Mouse (Mus musculus) ES-E14 (cell line): ENCODE data around the gene Med9. TPM values are rescaled to one million over a fixed set of nuclear protein-coding genes. Genes with fewer than 3 reads are reported as not detected.

Experiments used
- DNase-seq: peaks from one replicate; pipeline ENCODE4 v3.0.0-alpha.2; 2013; ENCODE audit warnings: low read depth, low spot score
- H3K27ac ChIP-seq: 2 replicates; pipeline ENCODE4 v1.5.1; 2012; ENCODE audit warnings: low read depth, mild to moderate bottlenecking, low read length, moderate library complexity, mixed read lengths; ENCODE audit not compliant: poor library complexity, insufficient read depth, severe bottlenecking
- H3K36me3 ChIP-seq: 2 replicates; pipeline ENCODE4 v1.6.1; 2012; ENCODE audit warnings: mild to moderate bottlenecking, low read length, moderate library complexity, mixed read lengths; ENCODE audit not compliant: control insufficient read depth, poor library complexity, insufficient read depth, severe bottlenecking
- H3K4me1 ChIP-seq, 2 experiments: fragments of 150-350 bp in 1 of 2; sonication (generic) in 1 of 2; 2 replicates each; pipeline ENCODE4 v1.6.1; 2012; ENCODE audit warnings: low read length in 2 of 2, mild to moderate bottlenecking in 1 of 2, mixed read lengths in 1 of 2; ENCODE audit not compliant: control insufficient read depth in 2 of 2, insufficient read depth in 2 of 2, poor library complexity in 1 of 2
- H3K4me3 ChIP-seq, 2 experiments: fragments of 150-350 bp in 1 of 2; sonication (generic) in 1 of 2; 2 replicates each; pipeline ENCODE4 v1.5.1; 2012; ENCODE audit warnings: low read length in 2 of 2, low read depth in 1 of 2, mild to moderate bottlenecking in 1 of 2, mixed read lengths in 1 of 2; ENCODE audit not compliant: insufficient read depth in 1 of 2, poor library complexity in 1 of 2, severe bottlenecking in 1 of 2
- H3K9ac ChIP-seq: 2 replicates; pipeline ENCODE4 v1.6.1; 2012; ENCODE audit warnings: low read depth, mild to moderate bottlenecking, low read length, mixed read lengths; ENCODE audit not compliant: poor library complexity, insufficient read depth, severe bottlenecking
- H3K9me3 ChIP-seq: fragments of 150-350 bp; sonication (generic); 2 replicates; pipeline ENCODE4 v1.6.1; 2012; ENCODE audit warnings: low read depth, mild to moderate bottlenecking, low read length; ENCODE audit not compliant: control insufficient read depth, insufficient read depth
- CHD2 ChIP-seq: IDR thresholded peaks from 2 replicates; pipeline ENCODE4 v1.6.1; 2014; ENCODE audit warnings: mild to moderate bottlenecking, low read depth, low read length, inconsistent platforms
- HCFC1 ChIP-seq: IDR thresholded peaks from 2 replicates; pipeline ENCODE4 v1.6.1; 2012; ENCODE audit warnings: low read length, inconsistent platforms, borderline replicate concordance; ENCODE audit not compliant: insufficient read depth
- MAFK ChIP-seq: IDR thresholded peaks from 2 replicates; pipeline ENCODE4 v1.6.1; 2014; ENCODE audit warnings: mild to moderate bottlenecking, low read depth, low read length, inconsistent platforms; ENCODE audit not compliant: insufficient read depth
- ZC3H11A ChIP-seq: IDR thresholded peaks from 2 replicates; pipeline ENCODE4 v1.6.1; 2012; ENCODE audit warnings: low read depth, mild to moderate bottlenecking, inconsistent platforms, low read length, borderline replicate concordance
- ZNF384 ChIP-seq: IDR thresholded peaks from 2 replicates; pipeline ENCODE4 v1.6.1; 2012; ENCODE audit warnings: low read depth, low read length, inconsistent platforms
- in situ Hi-C, 2 experiments: fragments of 600-800 bp; cut with MboI; formaldehyde crosslinking; loops; one replicate each; pipeline ENCODE4 v1.15.1; 2025; ENCODE audit warnings: low sequenced_read_pairs in 2 of 2, inconsistent platforms in 1 of 2; ENCODE audit not compliant: unreplicated experiment in 2 of 2
- total RNA-seq: library from RNA; depleted of rRNA; stranded (reverse); fragments of 300-350 nt; gene quantifications from 2 replicates; pipeline ENCODE4 v1.2.3, GENCODE M21; 2012

Gene Med9
- total RNA-seq, 1 experiment: 22.9 TPM

DNA sequence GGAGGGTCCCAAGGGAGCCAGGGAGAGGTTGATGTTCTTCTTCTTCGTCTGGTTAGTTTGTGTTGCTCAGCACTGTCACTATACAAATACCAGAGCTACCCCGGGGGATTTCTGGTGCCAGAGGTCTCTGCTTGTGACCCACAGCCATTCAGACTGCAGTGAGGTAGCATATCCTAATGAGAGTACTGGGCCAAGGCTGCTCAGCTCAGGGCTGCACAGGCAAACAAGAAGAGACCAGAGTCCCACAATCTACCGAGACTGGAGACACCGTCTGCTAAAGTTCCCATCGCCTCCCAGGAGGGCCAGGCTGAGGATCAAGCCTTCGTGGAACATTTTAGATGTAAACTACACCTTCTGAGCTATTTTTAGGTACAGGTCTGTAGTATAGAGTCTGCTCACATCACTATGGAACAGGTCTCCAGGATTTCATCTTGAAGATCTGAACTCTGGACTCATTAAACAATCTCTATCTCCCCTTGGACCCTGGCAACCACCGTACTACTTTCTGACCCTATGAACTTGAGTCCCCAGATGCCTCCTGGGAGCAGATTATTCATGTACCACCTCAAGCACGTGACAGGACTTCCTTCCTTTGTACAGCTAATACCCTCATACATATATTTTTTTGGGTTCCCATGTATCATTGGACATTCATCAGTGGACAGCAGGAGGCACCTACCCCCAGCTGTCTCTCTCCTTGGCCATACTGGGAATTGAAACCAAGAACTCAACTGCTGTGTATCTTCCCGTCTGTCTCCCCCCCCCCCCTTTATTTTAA, 15.3 kb upstream of the Med9 start:
- TF ChIP-seq CHD2 (no peak), ZNF384 (no peak), ZC3H11A (no peak), MAFK (no peak), HCFC1 (no peak)
- Histone ChIP-seq H3K4me3 (no peak overlapping the region), H3K9ac (no peak overlapping the region), H3K36me3 (no peaks in the 10 kb centered on the region), H3K27ac (no peak overlapping the region), H3K4me1 (no peaks in the 10 kb centered on the region; a peak in 1 of 4 replicates), H3K9me3 (no peaks in the 10 kb centered on the region)
- DNase-seq: no peak
- in situ Hi-C loops: no loop called here

DNA sequence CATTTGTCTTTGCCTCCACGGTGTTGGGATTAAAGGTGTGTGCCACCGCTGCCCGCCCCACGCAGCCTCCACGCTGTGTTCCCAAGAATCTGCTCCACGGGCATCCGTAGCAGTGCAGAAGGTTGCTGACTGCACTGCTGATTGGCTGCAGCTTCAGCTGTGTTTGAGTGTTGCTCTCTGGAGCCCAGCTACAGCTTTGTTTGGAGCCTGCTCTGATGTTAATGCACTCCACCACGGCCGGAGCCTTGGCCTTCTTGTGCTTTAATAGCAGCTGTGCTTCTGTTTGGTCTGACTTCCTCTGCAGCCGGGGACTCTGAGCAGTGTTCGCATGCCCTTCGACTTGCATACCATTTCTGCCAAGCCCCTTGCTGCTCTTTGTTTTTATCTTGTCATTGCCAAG, 14.1 kb upstream of the Med9 start:
- TF ChIP-seq MAFK: no peak
- no peak for TF ChIP-seq CHD2
- no peak for TF ChIP-seq ZC3H11A
- no peak for TF ChIP-seq HCFC1
- no peaks in the 10 kb centered on the region for H3K36me3 ChIP-seq
- H3K27ac ChIP-seq: no peak overlapping the region
- in situ Hi-C loops: no loop called here
- no peak overlapping the region for H3K9ac ChIP-seq
- H3K4me3 ChIP-seq: no peak overlapping the region
- no peak for DNase-seq
- H3K9me3 ChIP-seq: no peaks in the 10 kb centered on the region
- no peaks in the 10 kb centered on the region; a peak in 1 of 4 replicates for H3K4me1 ChIP-seq

DNA sequence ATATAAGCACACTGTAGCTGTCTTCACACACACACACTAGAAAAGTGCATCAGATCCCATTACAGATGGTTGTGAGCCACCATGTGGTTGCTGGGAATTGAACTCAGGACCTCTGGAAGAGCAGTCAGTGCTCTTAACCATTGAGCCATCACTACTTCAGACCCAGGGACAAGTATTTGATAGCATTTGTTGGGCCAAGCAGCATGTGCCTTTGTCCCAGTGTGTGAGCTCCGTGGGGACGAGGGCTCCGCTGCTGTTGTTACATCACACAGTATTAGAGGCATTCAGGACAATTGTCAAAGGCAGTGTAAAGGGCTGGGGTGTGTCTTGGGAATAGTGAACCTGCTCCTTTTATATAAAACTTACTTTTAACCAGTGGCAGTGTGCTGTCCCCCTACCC, 11.0 kb upstream of the Med9 start:
- DNase-seq: no peak
- Histone ChIP-seq H3K36me3 (no peaks in the 10 kb centered on the region), H3K9ac (no peak overlapping the region), H3K9me3 (no peaks in the 10 kb centered on the region), H3K4me1 (no peaks in the 10 kb centered on the region; a peak in 1 of 4 replicates), H3K4me3 (no peak overlapping the region), H3K27ac (no peak overlapping the region)
- in situ Hi-C loops: no loop called here
- TF ChIP-seq ZNF384 (no peak), MAFK (no peak), CHD2 (no peak), ZC3H11A (no peak), HCFC1 (no peak)

DNA sequence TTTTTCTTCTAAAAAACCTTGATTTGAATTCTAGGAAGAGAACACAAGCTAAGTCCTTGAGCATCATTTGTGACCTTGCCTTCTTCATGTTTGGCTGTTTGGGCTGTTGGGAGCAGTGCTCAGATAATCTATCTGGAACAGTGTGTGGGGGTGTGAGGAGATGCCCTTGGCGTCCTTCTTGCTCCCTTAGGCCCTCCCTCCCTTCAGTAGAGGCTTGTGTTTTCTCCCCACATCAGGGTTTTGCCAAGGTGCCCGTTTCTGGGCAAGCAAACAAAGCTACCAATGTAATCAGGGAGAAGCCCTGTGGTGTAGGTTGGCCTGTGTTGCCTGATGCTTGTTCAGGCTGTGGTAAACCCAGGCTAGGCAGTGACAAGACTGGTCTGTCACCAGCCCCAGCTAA, 10.4 kb upstream of the Med9 start:
- H3K4me3 ChIP-seq: no peak overlapping the region
- in situ Hi-C loops: no loop called here
- no peak overlapping the region for H3K27ac ChIP-seq
- TF ChIP-seq ZNF384 (no peak), MAFK (no peak), HCFC1 (no peak), ZC3H11A (no peak), CHD2 (no peak)
- DNase-seq: no peak
- H3K9me3 ChIP-seq: no peaks in the 10 kb centered on the region
- no peak overlapping the region for H3K9ac ChIP-seq
- H3K4me1 ChIP-seq: no peaks in the 10 kb centered on the region; a peak in 1 of 4 replicates
- H3K36me3 ChIP-seq: no peaks in the 10 kb centered on the region

DNA sequence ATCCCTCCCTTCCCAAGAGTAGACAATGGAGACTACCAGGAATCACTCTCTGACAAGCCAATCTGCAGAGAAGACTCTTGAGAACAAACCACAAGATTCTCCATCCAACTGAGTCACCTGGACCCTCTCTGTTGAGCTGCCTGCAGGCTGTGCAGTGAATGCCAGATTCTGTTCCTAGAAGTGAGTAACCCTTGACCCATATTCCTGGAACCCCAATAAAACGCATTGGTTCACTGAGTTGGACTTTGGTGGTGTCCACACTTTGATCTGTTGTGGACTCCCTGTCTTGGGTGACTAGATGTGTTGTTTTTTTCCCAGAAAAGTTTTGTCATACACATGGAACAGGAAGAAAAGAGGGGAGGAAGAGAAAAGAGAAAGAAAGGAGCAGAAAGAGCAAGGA, 8.2 kb upstream of the Med9 start:
- TF ChIP-seq CHD2 (no peak), ZC3H11A (no peak), HCFC1 (no peak), MAFK (no peak), ZNF384 (no peak)

More for the DNA sequence above, 8.2 kb upstream of the Med9 start:
- H3K4me3 ChIP-seq: no peak overlapping the region
- H3K9me3 ChIP-seq: no peaks in the 10 kb centered on the region
- H3K27ac ChIP-seq: no peak overlapping the region
- no peaks in the 10 kb centered on the region for H3K4me1 ChIP-seq
- no peak for DNase-seq
- no peaks in the 10 kb centered on the region for H3K36me3 ChIP-seq
- in situ Hi-C loops: no loop called here
- no peak overlapping the region for H3K9ac ChIP-seq
